Mouse (Mus musculus): ENCODE measurements at regions not wholly inside any gene's neighbourhood (a gene's known extent, or its start where the extent isn't known, plus 50 kb on each side); places are given as distances from the start of the nearest gene placed in this dataset.

DNA sequence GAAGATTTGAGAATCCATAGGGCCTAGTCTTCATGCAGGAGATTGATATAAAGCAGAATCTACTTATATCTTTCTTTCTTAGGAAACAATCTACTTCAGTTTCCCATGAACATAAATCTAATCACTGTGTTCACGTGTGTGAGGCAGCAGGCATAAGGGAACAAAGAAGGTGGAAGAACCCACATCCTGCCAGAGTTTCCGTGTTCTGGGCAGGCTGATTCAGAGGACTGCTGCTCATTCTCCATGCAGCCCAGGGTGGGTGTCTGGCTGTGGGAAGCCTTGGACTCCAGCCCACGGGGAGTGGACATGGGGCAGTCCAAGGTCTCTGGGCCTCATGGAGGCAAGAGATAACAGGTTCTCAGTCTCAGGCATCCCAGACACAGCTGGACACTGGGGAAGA lies 438.3 kb upstream of the B3galt2 start:
- H3K79me2 ChIP-seq (ENCODE audit: control insufficient read depth, insufficient read depth, low read length, poor library complexity): no peaks in the 10 kb centered on the region
- TF ChIP-seq USF2 (IDR thresholded peaks at IDR 0.05; ENCODE audit: borderline replicate concordance in 1 of 2, insufficient read depth in 1 of 2, low read depth in 1 of 2, low read length in 2 of 2) (no peak), RCOR1 (IDR thresholded peaks at IDR 0.05; ENCODE audit: low read depth, low read length) (no peak), SIN3A (IDR thresholded peaks at IDR 0.05; ENCODE audit: low read length) (no peak), TAL1 (IDR thresholded peaks at IDR 0.05; ENCODE audit: low read length) (no peak), HCFC1 (IDR thresholded peaks at IDR 0.05; ENCODE audit: low read depth, low read length) (no peak), UBTF (IDR thresholded peaks at IDR 0.05; ENCODE audit: borderline replicate concordance, insufficient read depth, low read depth, low read length) (no peak), NRF1 (IDR thresholded peaks at IDR 0.05; ENCODE audit: insufficient read depth, low read depth, low read length, poor library complexity, severe bottlenecking) (no peak), ZNF384 (IDR thresholded peaks at IDR 0.05; ENCODE audit: low read depth, low read length) (no peak), KAT2A (conservative IDR thresholded peaks at IDR 0.05; ENCODE audit: low read depth, low read length) (no peak), E2F4 (IDR thresholded peaks at IDR 0.05; ENCODE audit: borderline replicate concordance, low read depth, low read length) (no peak), GABPA (IDR thresholded peaks at IDR 0.05; ENCODE audit: low read depth, low read length) (no peak), USF1 (IDR thresholded peaks at IDR 0.05; ENCODE audit: low read depth, low read length) (no peak), MAX (IDR thresholded peaks at IDR 0.05; ENCODE audit: low read length) (no peak), JUND (IDR thresholded peaks at IDR 0.05; ENCODE audit: low read depth, low read length) (no peak), RAD21 (IDR thresholded peaks at IDR 0.05; ENCODE audit: low read depth, low read length) (no peak), TCF12 (IDR thresholded peaks at IDR 0.05; ENCODE audit: low read depth, low read length) (no peak), TBP (IDR thresholded peaks at IDR 0.05; ENCODE audit: low read depth, low read length) (no peak), MEF2A (IDR thresholded peaks at IDR 0.05; ENCODE audit: extremely low read depth, insufficient replicate concordance, low read depth, low read length, poor library complexity, severe bottlenecking) (no peak), CHD1 (IDR thresholded peaks at IDR 0.05; ENCODE audit: low read depth, low read length) (no peak)
- H3K36me3 ChIP-seq (ENCODE audit: control insufficient read depth in 1 of 2, insufficient read depth in 2 of 2, low read length in 2 of 2): peaks cover 0 to 7% of the 10 kb centered on the region in 2 experiments; a peak in 2 of 4 replicates
- H3K9me3 ChIP-seq (replicated peaks; ENCODE audit: insufficient read depth, low read length): no peaks in the 10 kb centered on the region
- no peaks in the 10 kb centered on the region for H3K27me3 ChIP-seq (ENCODE audit: control insufficient read depth in 1 of 2, insufficient read depth in 2 of 2, low read length in 2 of 2)
- H3K9ac ChIP-seq (ENCODE audit: control insufficient read depth, low read depth, low read length, poor library complexity, severe bottlenecking): no peak overlapping the region
- H3K27ac ChIP-seq (ENCODE audit: control insufficient read depth, low read depth, low read length): no peak overlapping the region
- no peak overlapping the region for H3K4me3 ChIP-seq (ENCODE audit: control insufficient read depth in 1 of 2, insufficient read depth in 1 of 2, low read depth in 2 of 2, low read length in 2 of 2)
- peaks cover 4 to 5% of the 10 kb centered on the region in 2 experiments; a peak in 3 of 4 replicates for H3K4me1 ChIP-seq (ENCODE audit: control insufficient read depth in 1 of 2, insufficient read depth in 2 of 2, low read length in 2 of 2)
- no peak for DNase-seq (ENCODE audit: low read depth, low spot score)

GRCm38 (mm10) chr1:143204070-143204469 lies 436.4 kb upstream of the B3galt2 start:
- Histone ChIP-seq H3K27me3 (ENCODE audit: control insufficient read depth in 1 of 2, insufficient read depth in 2 of 2, low read length in 2 of 2) (no peaks in the 10 kb centered on the region), H3K4me3 (ENCODE audit: control insufficient read depth in 1 of 2, insufficient read depth in 1 of 2, low read depth in 2 of 2, low read length in 2 of 2) (no peak overlapping the region), H3K36me3 (ENCODE audit: control insufficient read depth in 1 of 2, insufficient read depth in 2 of 2, low read length in 2 of 2) (peaks cover 0 to 7% of the 10 kb centered on the region in 2 experiments; a peak in 2 of 4 replicates), H3K9me3 (replicated peaks; ENCODE audit: insufficient read depth, low read length) (no peaks in the 10 kb centered on the region), H3K4me1 (ENCODE audit: control insufficient read depth in 1 of 2, insufficient read depth in 2 of 2, low read length in 2 of 2) (peaks cover 4 to 5% of the 10 kb centered on the region in 2 experiments; a peak in 3 of 4 replicates), H3K79me2 (ENCODE audit: control insufficient read depth, insufficient read depth, low read length, poor library complexity) (no peaks in the 10 kb centered on the region), H3K9ac (ENCODE audit: control insufficient read depth, low read depth, low read length, poor library complexity, severe bottlenecking) (no peak overlapping the region), H3K27ac (ENCODE audit: control insufficient read depth, low read depth, low read length) (no peak overlapping the region; the same call in 1 of the 2 replicates)
- TF ChIP-seq POLR2AphosphoS5 (IDR thresholded peaks at IDR 0.05; ENCODE audit: borderline replicate concordance, low read depth, low read length) (no peak), MYC (IDR thresholded peaks at IDR 0.05; ENCODE audit: low read depth, low read length) (0 out of 2 replicates have a peak, but pooled peaks have one; percentile 19), NELFE (IDR thresholded peaks at IDR 0.05; ENCODE audit: low read depth, low read length) (no peak), E2F4 (IDR thresholded peaks at IDR 0.05; ENCODE audit: borderline replicate concordance, low read depth, low read length) (no peak), USF1 (IDR thresholded peaks at IDR 0.05; ENCODE audit: low read depth, low read length) (no peak), JUND (IDR thresholded peaks at IDR 0.05; ENCODE audit: low read depth, low read length) (no peak), BHLHE40 (IDR thresholded peaks at IDR 0.05; ENCODE audit: borderline replicate concordance, low read depth, low read length) (no peak), ETS1 (IDR thresholded peaks at IDR 0.05; ENCODE audit: low read depth, low read length) (no peak), GABPA (IDR thresholded peaks at IDR 0.05; ENCODE audit: low read depth, low read length) (no peak), ZNF384 (IDR thresholded peaks at IDR 0.05; ENCODE audit: low read depth, low read length) (no peak), EP300 (IDR thresholded peaks at IDR 0.05; ENCODE audit: low read depth in 1 of 2, low read length in 2 of 2) (peak; percentile 21 to 59; a peak in 2 of 4 replicates), GATA1 (IDR thresholded peaks at IDR 0.05; ENCODE audit: low read depth, low read length) (peak; percentile 59), MXI1 (IDR thresholded peaks at IDR 0.05; ENCODE audit: low read depth, low read length) (no peak)
- peak; percentile 70 for DNase-seq (ENCODE audit: low read depth, low spot score)

All from MEL (cell line).